In the genomic region with DNA sequence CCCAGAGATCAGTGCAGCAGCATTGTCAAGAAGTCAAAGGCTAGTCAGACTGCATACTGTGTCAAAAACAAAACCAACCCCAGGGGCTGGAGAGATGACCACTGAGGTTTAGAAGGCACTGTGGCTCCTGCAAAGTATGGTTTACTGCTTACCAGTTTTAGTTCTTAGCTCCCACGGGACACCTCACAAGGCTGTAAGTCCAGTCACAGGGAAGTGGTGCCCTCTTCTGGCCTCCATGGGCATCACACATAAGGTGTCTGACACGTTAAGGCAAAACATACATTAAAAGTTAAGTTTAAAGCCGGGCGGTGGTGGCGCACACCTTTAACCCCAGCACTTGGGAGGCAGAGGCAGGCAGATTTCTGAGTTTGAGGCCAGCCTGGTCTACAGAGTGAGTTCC, we compare ENCODE assay signal across 8 mouse cellular contexts. TPM values are rescaled to one million over a fixed set of nuclear protein-coding genes. Genes with fewer than 3 reads are reported as not detected.
DNase-seq lines count a peak whose midpoint lies in the region; ATAC-seq and TF ChIP-seq lines count a peak whose summit lies in the region.

No protein-coding gene starts in this region.

- peak; percentile 48 for DNase-seq in kidney, postnatal 10 days
- DNase-seq in kidney, adult 11 months = no peak
- peak; percentile 78 for DNase-seq in ZHBTc4 (ENCODE audit: low read depth, low spot score)
- peak; percentile 40 for DNase-seq in forebrain, embryonic 14.5 days (ENCODE audit: low spot score)
- DNase-seq in liver, adult 2 months (ENCODE audit: extremely low read depth, low read depth, low spot score) = peak; percentile 33
- DNase-seq in yolk sac, embryonic 10.5 days (ENCODE audit: low spot score) = no peak
- no peak for DNase-seq in right cerebral cortex, postnatal 4 days

- H3K9ac ChIP-seq in forebrain, embryonic 14.5 days (ENCODE audit: low read length) = no peak overlapping the region
- no peak overlapping the region for H3K9ac ChIP-seq in liver, adult 2 months (ENCODE audit: low read depth, low read length)
- H3K9ac ChIP-seq in stomach, embryonic 14.5 days (replicated peaks; ENCODE audit: low read depth, low read length) = no peak overlapping the region

- H3K4me2 ChIP-seq in forebrain, embryonic 14.5 days (ENCODE audit: low read length) = peak overlapping the region; percentile 70
- 0 out of 2 replicates have a peak overlapping the region, but pooled peaks have one; percentile 75 for H3K4me2 ChIP-seq in stomach, embryonic 14.5 days (replicated peaks; ENCODE audit: low read depth, low read length)

- H3K4me3 ChIP-seq in forebrain, embryonic 14.5 days (ENCODE audit: low read depth, low read length) = peak overlapping the region; percentile 13; the same call in 1 of the 2 replicates
- H3K4me3 ChIP-seq in liver, adult 2 months (ENCODE audit: insufficient read depth, low read depth, low read length) = no peak overlapping the region
- H3K4me3 ChIP-seq in stomach, embryonic 14.5 days (ENCODE audit: low read depth, low read length) = no peak overlapping the region

- ATAC-seq in forebrain, embryonic 14.5 days = no peak
- ATAC-seq in stomach, embryonic 14.5 days (ENCODE audit: insufficient number of reproducible peaks, insufficient read depth, low FRiP score, low read depth) = no peak

- no peak for TF ChIP-seq POLR2A in liver, adult 2 months (IDR thresholded peaks at IDR 0.05; ENCODE audit: extremely low read depth, insufficient read depth, low read length)

- WGBS in forebrain, embryonic 14.5 days = 59% methylated on average over 5 of the region's 5 CpGs
- WGBS in liver, adult 2 months = 58% methylated on average over 5 of the region's 5 CpGs
- 64% methylated on average over 5 of the region's 5 CpGs for WGBS in stomach, embryonic 14.5 days

- H3K27me3 ChIP-seq in forebrain, embryonic 14.5 days (replicated peaks; ENCODE audit: control insufficient read depth, insufficient read depth, low read length) = no peaks in the 10 kb centered on the region
- H3K27me3 ChIP-seq in liver, adult 2 months (ENCODE audit: control insufficient read depth, insufficient read depth, low read length) = no peaks in the 10 kb centered on the region
- H3K27me3 ChIP-seq in stomach, embryonic 14.5 days (ENCODE audit: control insufficient read depth, insufficient read depth, low read length) = no peaks in the 10 kb centered on the region

- H3K27ac ChIP-seq in forebrain, embryonic 14.5 days (ENCODE audit: low read depth, low read length) = no peak overlapping the region
- no peak overlapping the region for H3K27ac ChIP-seq in liver, adult 2 months (replicated peaks; ENCODE audit: insufficient read depth, low read depth, low read length)
- no peak overlapping the region for H3K27ac ChIP-seq in stomach, embryonic 14.5 days (ENCODE audit: low read length)

- H3K4me1 ChIP-seq in forebrain, embryonic 14.5 days (ENCODE audit: control insufficient read depth, insufficient read depth, low read length) = peaks cover 13% of the 10 kb centered on the region
- H3K4me1 ChIP-seq in liver, adult 2 months (ENCODE audit: control insufficient read depth, insufficient read depth, low read length) = peaks cover 9% of the 10 kb centered on the region
- peaks cover 24% of the 10 kb centered on the region; the same call in 1 of the 2 replicates for H3K4me1 ChIP-seq in stomach, embryonic 14.5 days (ENCODE audit: control insufficient read depth, insufficient read depth, low read length)

- no peaks in the 10 kb centered on the region for H3K79me2 ChIP-seq in liver, adult 2 months (ENCODE audit: control insufficient read depth, insufficient read depth, low read length)

- H3K9me3 ChIP-seq in forebrain, embryonic 14.5 days (replicated peaks; ENCODE audit: control insufficient read depth, low read length) = no peaks in the 10 kb centered on the region
- H3K9me3 ChIP-seq in stomach, embryonic 14.5 days (ENCODE audit: control insufficient read depth, low read depth, low read length) = no peaks in the 10 kb centered on the region

- TF ChIP-seq CTCF in liver, adult 2 months (IDR thresholded peaks at IDR 0.05; ENCODE audit: low read depth, low read length) = peak; percentile 64

- H3K36me3 ChIP-seq in forebrain, embryonic 14.5 days (ENCODE audit: control insufficient read depth, insufficient read depth, low read length) = peaks cover 34% of the 10 kb centered on the region
- H3K36me3 ChIP-seq in liver, adult 2 months (ENCODE audit: control insufficient read depth, insufficient read depth, low read length) = no peaks in the 10 kb centered on the region; the same call in 1 of the 2 replicates
- H3K36me3 ChIP-seq in stomach, embryonic 14.5 days (ENCODE audit: control insufficient read depth, insufficient read depth, low read length) = peaks cover 28% of the 10 kb centered on the region

RNA-seq across cellular contexts. Expression of gene Rrm2, which starts 2.6 kb away (rescaled TPM):
- polyA plus RNA-seq in forebrain, embryonic 14.5 days (2014; fragmentation: Nextera tagmentation; extraction: Ambion mirVana) = 136 and 139 TPM in 2 replicates
- 2.8 and 3.8 TPM in 2 replicates for total RNA-seq in liver, adult 2 months (2014; rRNA removed)
- polyA plus RNA-seq in liver, adult 2 months (2012; rRNA removed) = 0.80 TPM in 2 replicates
- polyA plus RNA-seq in stomach, embryonic 14.5 days (2014; fragmentation: Nextera tagmentation; extraction: Ambion mirVana) = 131 and 132 TPM in 2 replicates

RNA-seq across cellular contexts. Expression of gene Cys1, which starts 29.1 kb away (rescaled TPM):
- polyA plus RNA-seq in forebrain, embryonic 14.5 days (2014; fragmentation: Nextera tagmentation; extraction: Ambion mirVana) = 1.2 and 1.7 TPM in 2 replicates
- 2.8 and 3.1 TPM in 2 replicates for total RNA-seq in liver, adult 2 months (2014; rRNA removed)
- 4.3 and 5.3 TPM in 2 replicates for polyA plus RNA-seq in liver, adult 2 months (2012; rRNA removed)
- 2.6 and 3.4 TPM in 2 replicates for polyA plus RNA-seq in stomach, embryonic 14.5 days (2014; fragmentation: Nextera tagmentation; extraction: Ambion mirVana)

RNA-seq across cellular contexts. Expression of gene Klf11, which starts 59.6 kb away (rescaled TPM):
- polyA plus RNA-seq in forebrain, embryonic 14.5 days (2014; fragmentation: Nextera tagmentation; extraction: Ambion mirVana) = 14.8 and 17.0 TPM in 2 replicates
- 5.9 and 9.9 TPM in 2 replicates for total RNA-seq in liver, adult 2 months (2014; rRNA removed)
- polyA plus RNA-seq in liver, adult 2 months (2012; rRNA removed) = 2.8 and 3.5 TPM in 2 replicates
- polyA plus RNA-seq in stomach, embryonic 14.5 days (2014; fragmentation: Nextera tagmentation; extraction: Ambion mirVana) = 14.3 and 14.7 TPM in 2 replicates

Comparison
In these comparisons a context has a peak if more than half of its experiments do, and no peak if none do; other contexts are left out.
1. DNase-seq: peak in kidney, postnatal 10 days (single experiment), ZHBTc4 (single experiment), forebrain, embryonic 14.5 days (single experiment) and liver, adult 2 months (single experiment); none in kidney, adult 11 months (single experiment), yolk sac, embryonic 10.5 days (single experiment) and right cerebral cortex, postnatal 4 days (single experiment).
2. RNA of gene Rrm2, which starts 2.6 kb away (polyA plus RNA-seq): 136 to 139 TPM in forebrain, embryonic 14.5 days and 131 to 132 TPM in stomach, embryonic 14.5 days; 0.80 TPM in liver, adult 2 months; every median in the first group is over 10 times any median in the second.